Mouse (Mus musculus) thymus, adult 2 months (tissue): ENCODE data around the gene Ntrk2.

Experiments
- CTCF ChIP-seq: fragments of 200-500 bp; IDR thresholded peaks from 2 replicates; pipeline ENCODE4 v1.5.1; 2012; ENCODE audit warnings: mild to moderate bottlenecking, control low read depth, low read length, moderate library complexity, borderline replicate concordance; ENCODE audit not compliant: control insufficient read depth, poor library complexity, insufficient read depth; ENCODE audit errors: extremely low read depth
- POLR2A ChIP-seq: fragments of 200-500 bp; IDR thresholded peaks from 2 replicates; pipeline ENCODE4 v1.6.1; 2012; ENCODE audit warnings: mild to moderate bottlenecking, low read length, control low read depth, moderate library complexity; ENCODE audit not compliant: control insufficient read depth, poor library complexity, insufficient read depth; ENCODE audit errors: extremely low read depth

DNA sequence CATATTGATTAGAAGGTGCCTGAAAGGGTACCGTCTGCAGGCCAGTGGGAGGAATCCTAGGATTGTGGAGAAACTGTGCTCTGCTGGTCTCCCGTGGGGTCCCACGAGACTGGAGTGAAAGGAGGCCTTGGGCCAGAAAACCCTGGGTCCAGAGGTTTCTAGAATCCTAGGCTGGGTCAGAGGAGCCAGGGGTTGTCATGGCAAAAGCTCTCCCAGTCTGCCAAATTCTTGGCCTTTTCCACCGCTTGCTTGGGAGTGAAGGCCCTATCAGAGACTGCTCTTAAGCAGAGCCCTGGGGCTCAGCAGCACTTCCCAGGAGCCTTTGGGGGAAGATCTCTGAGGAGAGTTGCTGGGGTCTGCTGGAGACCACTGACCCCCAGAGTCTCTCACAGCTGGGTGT is 25.6 kb downstream of the Ntrk2 start:
- no peak for TF ChIP-seq CTCF
- TF ChIP-seq POLR2A = no peak
